Mouse (Mus musculus) intestine, embryonic 16.5 days (tissue): ENCODE measurements at regions not wholly inside any gene's neighbourhood (a gene's known extent, or its start where the extent isn't known, plus 50 kb on each side); places are given as distances from the start of the nearest gene placed in this dataset.

Experiments
- ATAC-seq: fragments of 200-750 bp; cut with Nextera tagmentation; 2 replicates; pipeline ENCODE4 v1.8.0; 2017; ENCODE audit warnings: moderate TSS enrichment, moderate library complexity
- H3K27ac ChIP-seq: fragments of 300-500 bp; sonication (generic); 2 replicates; pipeline ENCODE4 v1.5.1; 2014; ENCODE audit warnings: mild to moderate bottlenecking, low read length
- H3K27me3 ChIP-seq: fragments of 300-500 bp; sonication (generic); replicated peaks from 2 replicates; pipeline ENCODE4 v1.6.1; 2014; ENCODE audit warnings: low read length, control low read depth, mixed read lengths; ENCODE audit not compliant: control insufficient read depth, insufficient read depth
- H3K36me3 ChIP-seq: fragments of 300-500 bp; sonication (generic); 2 replicates; pipeline ENCODE4 v1.6.1; 2014; ENCODE audit warnings: low read length, control low read depth; ENCODE audit not compliant: control insufficient read depth, insufficient read depth
- H3K4me1 ChIP-seq: fragments of 300-500 bp; sonication (generic); 2 replicates; pipeline ENCODE4 v1.6.1; 2014; ENCODE audit warnings: low read length, control low read depth, mixed read lengths; ENCODE audit not compliant: control insufficient read depth, insufficient read depth
- H3K4me2 ChIP-seq: fragments of 300-500 bp; sonication (generic); 2 replicates; pipeline ENCODE4 v1.6.1; 2014; ENCODE audit warnings: low read depth, low read length, control low read depth
- H3K4me3 ChIP-seq: fragments of 300-500 bp; sonication (generic); 2 replicates; pipeline ENCODE4 v1.5.1; 2014; ENCODE audit warnings: mild to moderate bottlenecking, low read length
- H3K9ac ChIP-seq: fragments of 300-500 bp; sonication (generic); 2 replicates; pipeline ENCODE4 v1.6.1; 2014; ENCODE audit warnings: low read depth, low read length
- H3K9me3 ChIP-seq: fragments of 300-500 bp; sonication (generic); 2 replicates; pipeline ENCODE4 v1.6.1; 2016; ENCODE audit warnings: low read length, control low read depth; ENCODE audit not compliant: control insufficient read depth
- WGBS: fragments of 180-500 bp; shearing (Covaris S2); extraction: QIAGEN DNeasy Blood & Tissue Kit; methylation state at CpG from one replicate; pipeline ENCODE4 v1.1.7; 2014; 5-methylcytosine and 5-hydroxymethylcytosine counted together

GRCm38 (mm10) chr5:37879668-37880380 is 55.4 kb upstream of the Msx1 start:
- no peak overlapping the region for H3K4me3 ChIP-seq
- ATAC-seq: no peak
- H3K9ac ChIP-seq: no peak overlapping the region
- no peak overlapping the region for H3K27ac ChIP-seq
- H3K9me3 ChIP-seq: no peaks in the 10 kb centered on the region
- H3K36me3 ChIP-seq: no peaks in the 10 kb centered on the region
- H3K4me1 ChIP-seq: no peaks in the 10 kb centered on the region; the same call in 1 of the 2 replicates
- H3K4me2 ChIP-seq: no peak overlapping the region
- no peaks in the 10 kb centered on the region for H3K27me3 ChIP-seq
- whole genome bisulfite sequencing: 72% methylated on average over 2 of the region's 2 CpGs

GRCm38 (mm10) chr5:37876240-37876639 is 51.9 kb upstream of the Msx1 start:
- Histone ChIP-seq H3K36me3 (no peaks in the 10 kb centered on the region), H3K9ac (no peak overlapping the region), H3K4me3 (no peak overlapping the region), H3K27me3 (no peaks in the 10 kb centered on the region), H3K9me3 (no peaks in the 10 kb centered on the region), H3K4me1 (no peaks in the 10 kb centered on the region; the same call in 1 of the 2 replicates), H3K27ac (no peak overlapping the region), H3K4me2 (no peak overlapping the region)
- 51% methylated on average over 4 of the region's 4 CpGs for WGBS
- no peak for ATAC-seq

- ATAC-seq: no peak
- Histone ChIP-seq H3K4me2 (no peak overlapping the region), H3K4me3 (no peak overlapping the region), H3K27me3 (no peaks in the 10 kb centered on the region), H3K4me1 (no peaks in the 10 kb centered on the region; the same call in 1 of the 2 replicates), H3K36me3 (no peaks in the 10 kb centered on the region), H3K9me3 (no peaks in the 10 kb centered on the region), H3K27ac (no peak overlapping the region), H3K9ac (no peak overlapping the region)
- WGBS: 86% methylated on average over 13 of the region's 13 CpGs
Observed at GRCm38 (mm10) chr5:37875452-37875851, 51.1 kb upstream of the Msx1 start.

GRCm38 (mm10) chr5:37874784-37875281 is 50.5 kb upstream of the Msx1 start:
- no peaks in the 10 kb centered on the region for H3K9me3 ChIP-seq
- ATAC-seq: peak; percentile 67
- WGBS: 48% methylated on average over 6 of the region's 6 CpGs

More at GRCm38 (mm10) chr5:37874784-37875281, 50.5 kb upstream of the Msx1 start:
- Histone ChIP-seq H3K27ac (no peak overlapping the region), H3K4me3 (no peak overlapping the region), H3K36me3 (no peaks in the 10 kb centered on the region), H3K27me3 (no peaks in the 10 kb centered on the region), H3K4me2 (no peak overlapping the region), H3K9ac (no peak overlapping the region), H3K4me1 (no peaks in the 10 kb centered on the region; the same call in 1 of the 2 replicates)
